In genomic region chr11:120248160-120248793, GRCm38 (mm10) we compare ENCODE assay signal across 12 mouse cellular contexts. TPM values are rescaled to one million over a fixed set of nuclear protein-coding genes. Genes with fewer than 3 reads are reported as not detected.
DNase-seq lines count a peak whose midpoint lies in the region; ATAC-seq and TF ChIP-seq lines count a peak whose summit lies in the region.
"Had no signal": no experiment of that assay in that cellular context is flagged by ENCODE, and none has a peak within 500 bp of the region (broad histone marks: within the 10 kb centered on the region; RNA-seq: fewer than 3 reads in every experiment).

No protein-coding gene starts in this region.

- ATAC-seq in hindbrain, embryonic 14.5 days (ENCODE audit: low FRiP score) = no peak
- ATAC-seq in lung, postnatal 0 days = no peak
- ATAC-seq in embryonic facial prominence, embryonic 14.5 days (ENCODE audit: low read depth) = no peak

- peaks cover 94% of the 10 kb centered on the region for H3K4me1 ChIP-seq in hindbrain, embryonic 10.5 days (replicated peaks)
- H3K4me1 ChIP-seq in hindbrain, embryonic 14.5 days (replicated peaks; ENCODE audit: control insufficient read depth, insufficient read depth, low read length) = peaks cover 49% of the 10 kb centered on the region
- peaks cover 43% of the 10 kb centered on the region for H3K4me1 ChIP-seq in lung, postnatal 0 days (ENCODE audit: insufficient read depth, low read depth, low read length)
- peaks cover 69% of the 10 kb centered on the region for H3K4me1 ChIP-seq in embryonic facial prominence, embryonic 14.5 days (ENCODE audit: control insufficient read depth, insufficient read depth, low read length)
- peaks cover 94% of the 10 kb centered on the region for H3K4me1 ChIP-seq in limb, embryonic 10.5 days

- no peak overlapping the region for H3K4me3 ChIP-seq in hindbrain, embryonic 10.5 days
- H3K4me3 ChIP-seq in hindbrain, embryonic 14.5 days (replicated peaks; ENCODE audit: low read length) = no peak overlapping the region
- no peak overlapping the region for H3K4me3 ChIP-seq in lung, postnatal 0 days (ENCODE audit: low read depth, low read length)
- H3K4me3 ChIP-seq in embryonic facial prominence, embryonic 14.5 days (ENCODE audit: low read depth, low read length) = no peak overlapping the region
- no peak overlapping the region for H3K4me3 ChIP-seq in limb, embryonic 10.5 days

- H3K36me3 ChIP-seq in hindbrain, embryonic 10.5 days = peaks cover 84% of the 10 kb centered on the region
- no peaks in the 10 kb centered on the region for H3K36me3 ChIP-seq in hindbrain, embryonic 14.5 days (replicated peaks; ENCODE audit: control insufficient read depth, insufficient read depth)
- no peaks in the 10 kb centered on the region for H3K36me3 ChIP-seq in lung, postnatal 0 days (ENCODE audit: insufficient read depth, low read length)
- no peaks in the 10 kb centered on the region for H3K36me3 ChIP-seq in embryonic facial prominence, embryonic 14.5 days (ENCODE audit: control insufficient read depth, insufficient read depth, low read length)
- H3K36me3 ChIP-seq in limb, embryonic 10.5 days = peaks cover 55% of the 10 kb centered on the region

- no peaks in the 10 kb centered on the region for H3K27me3 ChIP-seq in hindbrain, embryonic 10.5 days (ENCODE audit: insufficient read depth, poor library complexity, severe bottlenecking)
- no peaks in the 10 kb centered on the region for H3K27me3 ChIP-seq in hindbrain, embryonic 14.5 days (ENCODE audit: control insufficient read depth, insufficient read depth, low read length)
- no peaks in the 10 kb centered on the region for H3K27me3 ChIP-seq in lung, postnatal 0 days (replicated peaks; ENCODE audit: insufficient read depth, low read length)
- H3K27me3 ChIP-seq in embryonic facial prominence, embryonic 14.5 days (replicated peaks; ENCODE audit: control insufficient read depth, insufficient read depth, low read length) = no peaks in the 10 kb centered on the region
- H3K27me3 ChIP-seq in limb, embryonic 10.5 days (ENCODE audit: low read depth, poor library complexity, severe bottlenecking) = no peaks in the 10 kb centered on the region

- 82% methylated on average over 10 of the region's 10 CpGs for WGBS in hindbrain, embryonic 10.5 days
- WGBS in hindbrain, embryonic 14.5 days = 80% methylated on average over 10 of the region's 10 CpGs
- 56% methylated on average over 10 of the region's 10 CpGs for WGBS in lung, postnatal 0 days
- 84% methylated on average over 10 of the region's 10 CpGs for WGBS in embryonic facial prominence, embryonic 14.5 days
- WGBS in limb, embryonic 10.5 days = 84% methylated on average over 10 of the region's 10 CpGs

- H3K27ac ChIP-seq in hindbrain, embryonic 10.5 days = peak overlapping the region; percentile 36
- H3K27ac ChIP-seq in hindbrain, embryonic 14.5 days = no peak overlapping the region
- 0 out of 2 replicates have a peak overlapping the region, but pooled peaks have one; percentile 6 for H3K27ac ChIP-seq in lung, postnatal 0 days (ENCODE audit: low read length)
- 0 out of 2 replicates have a peak overlapping the region, but pooled peaks have one; percentile 33 for H3K27ac ChIP-seq in embryonic facial prominence, embryonic 14.5 days (replicated peaks; ENCODE audit: low read depth, low read length)
- peak overlapping the region; percentile 43 for H3K27ac ChIP-seq in limb, embryonic 10.5 days
- H3K27ac ChIP-seq: liver, embryonic 14.5 days had no signal

- H3K4me2 ChIP-seq in hindbrain, embryonic 14.5 days (replicated peaks) = no peak overlapping the region
- H3K4me2 ChIP-seq in lung, postnatal 0 days (replicated peaks; ENCODE audit: low read depth, low read length) = no peak overlapping the region
- H3K4me2 ChIP-seq in embryonic facial prominence, embryonic 14.5 days (ENCODE audit: low read depth, low read length) = no peak overlapping the region

- no peaks in the 10 kb centered on the region for H3K9me3 ChIP-seq in hindbrain, embryonic 10.5 days
- H3K9me3 ChIP-seq in hindbrain, embryonic 14.5 days (ENCODE audit: control insufficient read depth, low read length) = no peaks in the 10 kb centered on the region
- H3K9me3 ChIP-seq in lung, postnatal 0 days (ENCODE audit: low read length) = no peaks in the 10 kb centered on the region
- H3K9me3 ChIP-seq in embryonic facial prominence, embryonic 14.5 days (ENCODE audit: control insufficient read depth, low read length) = no peaks in the 10 kb centered on the region
- H3K9me3 ChIP-seq in limb, embryonic 10.5 days (replicated peaks) = no peaks in the 10 kb centered on the region

- TF ChIP-seq CTCF in lung, postnatal 0 days (IDR thresholded peaks at IDR 0.05) = no peak

- no peak for TF ChIP-seq EP300 in lung, postnatal 0 days (IDR thresholded peaks at IDR 0.05)

- H3K9ac ChIP-seq in hindbrain, embryonic 14.5 days = no peak overlapping the region
- H3K9ac ChIP-seq in lung, postnatal 0 days (replicated peaks; ENCODE audit: low read depth) = no peak overlapping the region
- H3K9ac ChIP-seq in embryonic facial prominence, embryonic 14.5 days (ENCODE audit: low read depth, low read length) = 0 out of 2 replicates have a peak overlapping the region, but pooled peaks have one; percentile 14
- H3K9ac ChIP-seq: liver, embryonic 14.5 days had no signal

- no peak for DNase-seq in hindbrain, embryonic 10.5 days (ENCODE audit: low spot score)
- no peak for DNase-seq in hindbrain, embryonic 14.5 days (ENCODE audit: low spot score)
- peak; percentile 34 for DNase-seq in lung, postnatal 0 days (ENCODE audit: low spot score)
- DNase-seq in lung, adult 18-20 months = no peak
- DNase-seq in embryonic facial prominence, embryonic 14.5 days (ENCODE audit: low spot score) = no peak
- DNase-seq in limb, embryonic 10.5 days (ENCODE audit: low spot score) = no peak
- DNase-seq in spleen, postnatal 36 days (ENCODE audit: low spot score in 2 of 2) = no peak
- DNase-seq: embryo, embryonic 11 days; kidney, postnatal 10 days; layer of hippocampus, postnatal 36 days; thymus, postnatal 36 days had no signal

RNA-seq across cellular contexts. Expression of gene Bahcc1, which starts 15.5 kb away (rescaled TPM):
- polyA plus RNA-seq in hindbrain, embryonic 10.5 days (2016; fragmentation: Nextera tagmentation; extraction: Ambion mirVana) = 17.0 and 18.8 TPM in 2 replicates
- polyA plus RNA-seq in hindbrain, embryonic 14.5 days (2014; fragmentation: Nextera tagmentation; extraction: Ambion mirVana) = 15.9 and 16.3 TPM in 2 replicates
- 5.9 and 6.6 TPM in 2 replicates for polyA plus RNA-seq in lung, postnatal 0 days (2015; fragmentation: Nextera tagmentation; extraction: Ambion mirVana)
- polyA plus RNA-seq in embryonic facial prominence, embryonic 14.5 days (2014; fragmentation: Nextera tagmentation; extraction: Ambion mirVana) = 11.1 and 12.0 TPM in 2 replicates
- 19.9 and 20.3 TPM in 2 replicates for polyA plus RNA-seq in limb, embryonic 10.5 days (2016; fragmentation: Nextera tagmentation; extraction: Ambion mirVana)
